In genomic region chr19:58295986-58296841, GRCm38 (mm10) we compare ENCODE assay signal across 9 mouse cellular contexts.
DNase-seq lines count a peak whose midpoint lies in the region; ATAC-seq and TF ChIP-seq lines count a peak whose summit lies in the region.
"Had no signal": no experiment of that assay in that cellular context is flagged by ENCODE, and none has a peak within 500 bp of the region (broad histone marks: within the 10 kb centered on the region; RNA-seq: fewer than 3 reads in every experiment).

No protein-coding gene starts in this region.

- H3K4me2 ChIP-seq in midbrain, embryonic 16.5 days (ENCODE audit: low read length): no peak overlapping the region

- no peak for TF ChIP-seq CTCF in layer of hippocampus, adult 2 months (conservative IDR thresholded peaks at IDR 0.05)

- DNase-seq in layer of hippocampus, adult 2 months (ENCODE audit: low spot score in 2 of 2): peak in 1 of 2 experiments; percentile 42
- no peak for DNase-seq in layer of hippocampus, postnatal 25 days (ENCODE audit: extremely low spot score in 1 of 2, low spot score in 1 of 2)
- peak; percentile 90 to 92 for DNase-seq in cerebellum, postnatal 25 days
- DNase-seq in heart, postnatal 25 days (ENCODE audit: low spot score): peak; percentile 17
- DNase-seq in adipocyte (ENCODE audit: low spot score): no peak
- DNase-seq in lung, postnatal 36 days: no peak
- DNase-seq in spleen, adult 12 weeks (ENCODE audit: low spot score): no peak

- H3K9ac ChIP-seq in midbrain, embryonic 16.5 days (ENCODE audit: low read depth, low read length): no peak overlapping the region

- H3K4me3 ChIP-seq in layer of hippocampus, adult 2 months: no peak overlapping the region
- no peak overlapping the region for H3K4me3 ChIP-seq in midbrain, embryonic 16.5 days (ENCODE audit: low read depth, low read length)
- H3K4me3 ChIP-seq: megakaryocyte, embryonic 14.5 days had no signal

- no peaks in the 10 kb centered on the region for H3K27me3 ChIP-seq in midbrain, embryonic 16.5 days (ENCODE audit: control insufficient read depth, insufficient read depth, low read depth, low read length)

- no peaks in the 10 kb centered on the region for H3K9me3 ChIP-seq in midbrain, embryonic 16.5 days (replicated peaks; ENCODE audit: control insufficient read depth, low read length, poor library complexity, severe bottlenecking)

- H3K4me1 ChIP-seq in midbrain, embryonic 16.5 days (ENCODE audit: control insufficient read depth, insufficient read depth, low read length): peaks cover 7% of the 10 kb centered on the region; the same call in 1 of the 2 replicates

- H3K27ac ChIP-seq in layer of hippocampus, adult 2 months: peak overlapping the region; percentile 28; the same call in 1 of the 2 replicates
- H3K27ac ChIP-seq in midbrain, embryonic 16.5 days (ENCODE audit: low read length): peak overlapping the region; percentile 48

- WGBS in midbrain, embryonic 16.5 days: 69% methylated on average over 14 of the region's 14 CpGs

- no peaks in the 10 kb centered on the region for H3K36me3 ChIP-seq in midbrain, embryonic 16.5 days (ENCODE audit: control insufficient read depth, insufficient read depth, low read length)

- intact Hi-C loops in heart, postnatal 25 days (cut with DNase I): no loop called here

- peak; percentile 76 for ATAC-seq in midbrain, embryonic 16.5 days

Comparison
In these comparisons a context has a peak if more than half of its experiments do, and no peak if none do; other contexts are left out.
1. DNase-seq: peak in cerebellum, postnatal 25 days (2 of 2) and heart, postnatal 25 days (single experiment); none in layer of hippocampus, postnatal 25 days (0 of 2), adipocyte (single experiment), lung, postnatal 36 days (single experiment) and spleen, adult 12 weeks (single experiment).